Mouse (Mus musculus) brain, adult 2 months (tissue): ENCODE measurements around the gene Zfp119a.

Experiments
- DNase-seq: peaks from one replicate; pipeline ENCODE4 v3.0.0; 2011; ENCODE audit warnings: low read depth, low spot score

Zfp119a gene

GRCm38 (mm10) chr17:55878636-55879369 lies at the start of gene Zfp119a:
Gene Zfp119a, minus strand, starts transcription at chr17:55878930.
- peak; percentile 98 for DNase-seq

GRCm38 (mm10) chr17:55906669-55907068 lies 27.9 kb upstream of the Zfp119a start:
- DNase-seq, result no peak

GRCm38 (mm10) chr17:55904131-55904530 lies 25.4 kb upstream of the Zfp119a start:
- DNase-seq, result no peak

- no peak for DNase-seq
Measured at GRCm38 (mm10) chr17:55903687-55904086, 25.0 kb upstream of the Zfp119a start.

GRCm38 (mm10) chr17:55903087-55903486 lies 24.4 kb upstream of the Zfp119a start:
- no peak for DNase-seq

GRCm38 (mm10) chr17:55892406-55892955 lies 13.8 kb upstream of the Zfp119a start:
- peak; percentile 12 for DNase-seq

GRCm38 (mm10) chr17:55884912-55885311 lies 6.2 kb upstream of the Zfp119a start:
- no peak for DNase-seq

GRCm38 (mm10) chr17:55883631-55884030 lies 4.9 kb upstream of the Zfp119a start:
- no peak for DNase-seq

GRCm38 (mm10) chr17:55878282-55878635 lies 471 bp downstream of the Zfp119a start:
- peak; percentile 35 for DNase-seq

- DNase-seq, result no peak
Measured at GRCm38 (mm10) chr17:55877184-55877583, 1.5 kb downstream of the Zfp119a start.

- no peak for DNase-seq
Measured at GRCm38 (mm10) chr17:55843067-55843466, 35.7 kb downstream of the Zfp119a start.

- DNase-seq, result no peak
Measured at GRCm38 (mm10) chr17:55821566-55821965, 57.2 kb downstream of the Zfp119a start.

- DNase-seq, result no peak
Measured at GRCm38 (mm10) chr17:55816853-55817252, 61.9 kb downstream of the Zfp119a start.
